Mouse (Mus musculus) stomach, postnatal 0 days (tissue): ENCODE results near the gene Ifitm10.
"Not testable (repeated sequence)": the region's sequence is repeated elsewhere in the genome, so short reads cannot be mapped to it uniquely, and the experiment has no call there.

Experiments used
- CTCF ChIP-seq: IDR thresholded peaks from 2 replicates; pipeline ENCODE4 v1.5.1; 2016; ENCODE audit warnings: antibody characterized with exemption, low read depth, mild to moderate bottlenecking, moderate library complexity
- EP300 ChIP-seq: optimal IDR thresholded peaks from 2 replicates; pipeline ENCODE3; 2016; ENCODE audit warnings: antibody characterized with exemption

- TF ChIP-seq CTCF, EP300: not testable (repeated sequence)
These were observed 40.8 kb downstream of the Ifitm10 start for GRCm38 (mm10) chr7:142332741-142333140.
